Mouse (Mus musculus) cerebellum, adult 2 months (tissue): ENCODE results near the gene Qdpr.

ENCODE experiments used
- CTCF ChIP-seq: fragments of 200-500 bp; IDR thresholded peaks from 2 replicates; pipeline ENCODE4 v1.5.1; 2011; ENCODE audit warnings: low read depth, mild to moderate bottlenecking, control low read depth, low read length, moderate library complexity, borderline replicate concordance; ENCODE audit not compliant: insufficient read depth
- POLR2A ChIP-seq: fragments of 200-500 bp; IDR thresholded peaks from 2 replicates; pipeline ENCODE4 v1.6.1; 2011; ENCODE audit warnings: low read length, control low read depth, borderline replicate concordance; ENCODE audit not compliant: insufficient read depth

GRCm38 (mm10) chr5:45438301-45438700, 11.7 kb downstream of the Qdpr start:
- TF ChIP-seq POLR2A = no peak
- no peak for TF ChIP-seq CTCF
